Mouse (Mus musculus): ENCODE results near the gene Fam173b. TPM values are rescaled to one million over a fixed set of nuclear protein-coding genes. Genes with fewer than 3 reads are reported as not detected.

The Fam173b gene
- polyA plus RNA-seq, 1 experiment, result 8.4 TPM

- Histone ChIP-seq H3K4me1 (replicated peaks; ENCODE audit: control insufficient read depth, insufficient read depth, low read length) (no peaks in the 10 kb centered on the region), H3K36me3 (ENCODE audit: control insufficient read depth, insufficient read depth, low read length) (no peaks in the 10 kb centered on the region), H3K27ac (ENCODE audit: control insufficient read depth, insufficient read depth, low read length) (no peak overlapping the region), H3K4me3 (ENCODE audit: control insufficient read depth, insufficient read depth, low read length) (no peak overlapping the region), H3K27me3 (ENCODE audit: control insufficient read depth, insufficient read depth, low read length) (no peaks in the 10 kb centered on the region)
- no peak for TF ChIP-seq CTCF (IDR thresholded peaks at IDR 0.05; ENCODE audit: borderline replicate concordance, control insufficient read depth, extremely low read depth, insufficient read depth, low read length, poor library complexity)
- TF ChIP-seq POLR2A (IDR thresholded peaks at IDR 0.05; ENCODE audit: control insufficient read depth, extremely low read depth, insufficient read depth, low read length, poor library complexity), result no peak
- 92% methylated on average over 9 of the region's 9 CpGs for WGBS
- no peak for DNase-seq
These were observed 59.2 kb downstream of the Fam173b start for GRCm38 (mm10) chr15:31660844-31661243.

- Histone ChIP-seq H3K36me3 (ENCODE audit: control insufficient read depth, insufficient read depth, low read length) (no peaks in the 10 kb centered on the region), H3K4me1 (replicated peaks; ENCODE audit: control insufficient read depth, insufficient read depth, low read length) (no peaks in the 10 kb centered on the region), H3K27ac (ENCODE audit: control insufficient read depth, insufficient read depth, low read length) (no peak overlapping the region), H3K4me3 (ENCODE audit: control insufficient read depth, insufficient read depth, low read length) (no peak overlapping the region), H3K27me3 (ENCODE audit: control insufficient read depth, insufficient read depth, low read length) (no peaks in the 10 kb centered on the region)
- no peak for DNase-seq
- no peak for TF ChIP-seq CTCF (IDR thresholded peaks at IDR 0.05; ENCODE audit: borderline replicate concordance, control insufficient read depth, extremely low read depth, insufficient read depth, low read length, poor library complexity)
- TF ChIP-seq POLR2A (IDR thresholded peaks at IDR 0.05; ENCODE audit: control insufficient read depth, extremely low read depth, insufficient read depth, low read length, poor library complexity), result no peak
- 95% methylated on average over 4 of the region's 4 CpGs for WGBS
These were observed 60.1 kb downstream of the Fam173b start for GRCm38 (mm10) chr15:31661802-31662201.

GRCm38 (mm10) chr15:31663074-31663473 is 61.4 kb downstream of the Fam173b start:
- no peak overlapping the region for H3K4me3 ChIP-seq (ENCODE audit: control insufficient read depth, insufficient read depth, low read length)
- TF ChIP-seq POLR2A (IDR thresholded peaks at IDR 0.05; ENCODE audit: control insufficient read depth, extremely low read depth, insufficient read depth, low read length, poor library complexity) (no peak), CTCF (IDR thresholded peaks at IDR 0.05; ENCODE audit: borderline replicate concordance, control insufficient read depth, extremely low read depth, insufficient read depth, low read length, poor library complexity) (no peak)
- no peaks in the 10 kb centered on the region for H3K36me3 ChIP-seq (ENCODE audit: control insufficient read depth, insufficient read depth, low read length)
- no peaks in the 10 kb centered on the region for H3K27me3 ChIP-seq (ENCODE audit: control insufficient read depth, insufficient read depth, low read length)
- no peaks in the 10 kb centered on the region for H3K4me1 ChIP-seq (replicated peaks; ENCODE audit: control insufficient read depth, insufficient read depth, low read length)
- DNase-seq, result no peak
- no peak overlapping the region for H3K27ac ChIP-seq (ENCODE audit: control insufficient read depth, insufficient read depth, low read length)
- 92% methylated on average over 3 of the region's 3 CpGs for WGBS

Other genes with a start within 250 kb of the Fam173b start
- 6.9 and 7.6 TPM in 2 replicates for gene Ankrd33b, start 234.1 kb upstream of the Fam173b start, polyA plus RNA-seq (2012; rRNA removed)
- 0.92 and 1.1 TPM in 2 replicates for gene Ropn1l, start 148.1 kb upstream of the Fam173b start, polyA plus RNA-seq (2012; rRNA removed)
- 24.0 and 27.3 TPM in 2 replicates for gene March6, start 70.8 kb upstream of the Fam173b start, polyA plus RNA-seq (2012; rRNA removed)
- 7.9 and 9.2 TPM in 2 replicates for gene Cmbl, start 36.5 kb upstream of the Fam173b start, polyA plus RNA-seq (2012; rRNA removed)
- gene Cct5, start within 50 bp of the Fam173b start, polyA plus RNA-seq (2012; rRNA removed), result 139 and 148 TPM in 2 replicates

Measured in thymus, adult 2 months (tissue).